Mouse (Mus musculus): ENCODE results near the gene Olfr1205.

Gene Olfr1205

GRCm38 (mm10) chr2:88829437-88829836 lies at the start of gene Olfr1205:
Gene Olfr1205 (plus strand): TSS chr2:88829737.
- in situ Hi-C loops (cut with MboI, MseI), result no loop called here

- in situ Hi-C loops (cut with MboI, MseI), result no loop called here
Measured at GRCm38 (mm10) chr2:88792736-88793135, 36.8 kb upstream of the Olfr1205 start, which contains the start of gene Olfr1201. Gene Olfr1201 (plus strand): TSS chr2:88793036.

GRCm38 (mm10) chr2:88814196-88814595 lies 15.3 kb upstream of the Olfr1205 start, which contains the start of gene Olfr1202:
Gene Olfr1202 (plus strand): TSS chr2:88814496.
- in situ Hi-C loops (cut with MboI, MseI), result no loop called here

GRCm38 (mm10) chr2:88838477-88838876 lies 8.9 kb downstream of the Olfr1205 start:
- in situ Hi-C loops (cut with MboI, MseI), result no loop called here

- in situ Hi-C loops (cut with MboI, MseI), result no loop called here
Measured at GRCm38 (mm10) chr2:88848992-88849391, 19.5 kb downstream of the Olfr1205 start, which contains the start of gene Olfr1204. Gene Olfr1204 (plus strand): TSS chr2:88849292.

- in situ Hi-C loops (cut with MboI, MseI), result no loop called here
Measured at GRCm38 (mm10) chr2:88862931-88863330, 33.4 kb downstream of the Olfr1205 start, which contains the start of gene Olfr1206. Gene Olfr1206 (plus strand): TSS chr2:88863231.
